Mouse (Mus musculus) ES-E14 (cell line): Measurements from ENCODE around the gene Gm960.

Experiments
- CHD2 ChIP-seq: IDR thresholded peaks from 2 replicates; pipeline ENCODE4 v1.6.1; 2014; ENCODE audit warnings: mild to moderate bottlenecking, low read depth, low read length, inconsistent platforms
- HCFC1 ChIP-seq: IDR thresholded peaks from 2 replicates; pipeline ENCODE4 v1.6.1; 2012; ENCODE audit warnings: low read length, inconsistent platforms, borderline replicate concordance; ENCODE audit not compliant: insufficient read depth
- MAFK ChIP-seq: IDR thresholded peaks from 2 replicates; pipeline ENCODE4 v1.6.1; 2014; ENCODE audit warnings: mild to moderate bottlenecking, low read depth, low read length, inconsistent platforms; ENCODE audit not compliant: insufficient read depth
- ZC3H11A ChIP-seq: IDR thresholded peaks from 2 replicates; pipeline ENCODE4 v1.6.1; 2012; ENCODE audit warnings: low read depth, mild to moderate bottlenecking, inconsistent platforms, low read length, borderline replicate concordance
- ZNF384 ChIP-seq: IDR thresholded peaks from 2 replicates; pipeline ENCODE4 v1.6.1; 2012; ENCODE audit warnings: low read depth, low read length, inconsistent platforms

DNA sequence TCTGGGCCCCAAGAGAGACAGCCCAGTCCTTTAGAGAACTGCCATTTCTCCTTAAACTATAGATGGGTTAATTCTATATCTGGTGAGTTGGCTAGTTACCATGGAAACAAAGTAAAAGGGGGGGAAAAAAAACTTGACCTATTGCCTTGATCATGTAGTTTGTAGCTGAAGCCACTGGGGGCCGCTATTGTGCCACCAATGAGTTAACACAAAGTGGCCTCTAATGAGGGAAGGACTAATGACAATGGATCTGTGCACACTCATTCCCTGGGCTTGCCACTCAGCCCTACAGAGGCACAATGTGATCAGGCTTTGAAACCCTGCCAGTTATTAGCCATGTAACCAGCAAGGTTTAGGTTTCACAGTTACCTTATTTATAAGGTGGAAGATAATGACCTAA, 69.6 kb downstream of the Gm960 start:
- TF ChIP-seq CHD2 (no peak), ZC3H11A (peak; percentile 46; the same call in 1 of the 2 replicates), HCFC1 (no peak), MAFK (no peak), ZNF384 (peak; percentile 91)
